Mouse (Mus musculus) adrenal gland, postnatal 14 days (tissue): Measurements from ENCODE around the gene C2cd2. TPM values are rescaled to one million over a fixed set of nuclear protein-coding genes. Genes with fewer than 3 reads are reported as not detected.
"Not testable (repeated sequence)": the region's sequence is repeated elsewhere in the genome, so short reads cannot be mapped to it uniquely, and the experiment has no call there.

Source experiments
- DNase-seq: peaks from one replicate; pipeline ENCODE4 v3.0.0; 2021; ENCODE audit warnings: mixed read lengths
- long read RNA-seq, 2 experiments: library from polyadenylated mRNA; stranded (forward); transcript quantifications; one replicate each; pipeline ENCODE4 v2.0.0; 2021
- total RNA-seq: library from RNA; stranded (reverse); gene quantifications from 2 replicates; pipeline ENCODE4 v1.2.3, GENCODE M21; 2021

Gene C2cd2
- total RNA-seq: 27.3 and 38.2 TPM in 2 replicates
- long read RNA-seq, experiment 1, full-length matches to known transcripts: 16 of 26 reads
- long read RNA-seq, experiment 1, partial matches to known transcripts: 1 of 26 reads
- long read RNA-seq, experiment 1, other reads (novel, unspliced or antisense): 9 of 26 reads
- long read RNA-seq, experiment 2, full-length matches to known transcripts: 13 of 23 reads
- long read RNA-seq, experiment 2, partial matches to known transcripts: 0 of 23 reads
- long read RNA-seq, experiment 2, other reads (novel, unspliced or antisense): 10 of 23 reads

DNA sequence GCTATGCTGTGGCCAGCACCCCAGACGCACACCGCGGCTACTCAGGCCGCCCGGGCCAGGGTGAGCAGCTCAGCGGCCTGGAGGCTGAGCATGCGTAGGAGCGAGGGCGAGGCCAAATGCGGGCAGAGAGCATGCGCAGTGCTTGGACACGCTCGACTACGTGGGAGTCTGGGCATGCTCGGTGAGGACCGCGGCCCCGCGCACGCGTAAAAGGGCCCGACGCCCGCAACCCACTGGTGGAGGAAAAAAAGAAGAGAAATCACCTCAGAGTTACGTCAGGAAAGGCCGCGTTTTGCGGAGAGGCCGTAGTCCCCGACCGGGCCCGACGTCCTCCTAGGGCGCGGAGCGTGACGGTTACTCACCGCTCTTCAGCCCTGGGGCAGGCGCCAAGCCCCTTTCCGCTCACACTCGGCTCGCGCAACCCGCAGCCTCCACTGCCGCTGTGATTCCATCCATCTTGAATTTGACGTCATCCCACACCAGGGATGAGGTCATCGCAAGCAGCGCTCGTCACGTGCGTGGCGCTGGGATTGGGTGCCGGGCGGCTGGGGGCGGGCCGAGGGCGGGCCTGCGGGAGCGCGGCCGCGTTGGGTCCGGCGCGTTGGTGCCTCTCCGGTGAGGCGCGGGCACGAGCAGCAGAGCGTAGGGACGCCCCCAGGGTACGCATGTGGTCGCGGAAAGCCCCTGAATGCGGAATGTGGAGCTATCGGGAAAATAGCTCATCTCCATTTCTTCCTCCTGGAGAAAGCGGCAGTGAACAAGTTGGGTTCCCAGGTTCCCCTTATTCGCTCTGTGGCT is at the start of gene C2cd2, which contains the start of gene Zbtb21:
C2cd2 (minus strand) TSS at position 448 of the 798 bp plus-strand sequence.
Zbtb21 (minus strand) TSS at position 472 of the 798 bp plus-strand sequence.
- peak; percentile 98 for DNase-seq

DNA sequence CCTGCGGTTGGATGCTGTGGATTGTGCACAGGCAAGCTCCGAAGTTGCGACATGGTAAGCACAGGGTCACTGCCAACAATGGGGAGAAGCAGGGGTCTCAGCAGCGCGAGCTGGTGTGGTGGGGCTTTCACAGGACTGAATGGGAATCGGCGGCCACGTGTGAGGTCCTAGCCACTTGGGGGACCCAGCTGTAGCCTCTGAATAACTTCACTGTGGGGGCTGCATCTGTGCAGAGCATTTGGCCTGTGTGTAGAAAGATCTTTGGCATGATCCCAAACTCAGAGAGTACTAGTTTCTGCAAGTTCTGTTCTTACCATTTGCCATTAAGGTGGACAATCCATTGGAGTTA is 35.0 kb upstream of the C2cd2 start:
- DNase-seq: not testable (repeated sequence)

DNA sequence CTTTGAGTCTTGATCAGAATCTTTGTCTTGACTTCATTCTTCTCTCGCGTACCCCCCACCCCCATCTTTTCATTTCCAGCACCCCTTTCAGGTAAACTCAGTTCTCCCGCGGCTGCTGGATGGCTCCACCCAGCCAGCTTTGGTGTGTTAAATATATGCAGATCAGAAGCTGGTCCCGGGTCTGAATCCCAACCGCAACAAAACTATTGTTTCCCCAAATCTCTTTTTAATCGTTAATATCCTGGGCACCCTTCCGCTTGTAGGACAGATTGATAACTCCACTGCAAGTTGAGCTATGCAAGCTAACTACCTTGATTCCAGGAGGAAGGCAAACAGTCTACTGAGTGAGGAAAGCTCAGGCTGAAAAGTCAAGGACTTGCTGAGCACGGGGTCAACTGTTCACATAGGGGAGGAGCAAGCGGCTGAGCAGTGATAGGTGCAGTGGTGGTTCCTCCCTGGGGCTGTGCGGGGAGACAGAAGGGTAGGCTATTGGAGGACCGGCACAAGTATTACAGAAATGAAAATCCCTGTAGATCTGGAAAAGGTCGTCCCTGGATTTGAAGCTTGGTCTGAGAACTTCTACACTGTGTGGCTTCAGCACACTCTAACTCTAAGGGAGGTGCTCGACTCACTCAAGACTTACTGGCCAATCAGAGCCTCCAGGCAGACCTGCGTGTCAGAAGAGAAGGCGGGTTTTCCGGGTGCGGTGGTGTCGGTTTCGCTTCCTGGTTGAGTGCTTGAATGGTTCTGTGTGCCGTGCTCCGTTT is 34.4 kb upstream of the C2cd2 start, which contains the start of gene B230307C23Rik:
B230307C23Rik (plus strand) TSS at position 700 of the 767 bp plus-strand sequence.
- DNase-seq: peak; percentile 91

DNA sequence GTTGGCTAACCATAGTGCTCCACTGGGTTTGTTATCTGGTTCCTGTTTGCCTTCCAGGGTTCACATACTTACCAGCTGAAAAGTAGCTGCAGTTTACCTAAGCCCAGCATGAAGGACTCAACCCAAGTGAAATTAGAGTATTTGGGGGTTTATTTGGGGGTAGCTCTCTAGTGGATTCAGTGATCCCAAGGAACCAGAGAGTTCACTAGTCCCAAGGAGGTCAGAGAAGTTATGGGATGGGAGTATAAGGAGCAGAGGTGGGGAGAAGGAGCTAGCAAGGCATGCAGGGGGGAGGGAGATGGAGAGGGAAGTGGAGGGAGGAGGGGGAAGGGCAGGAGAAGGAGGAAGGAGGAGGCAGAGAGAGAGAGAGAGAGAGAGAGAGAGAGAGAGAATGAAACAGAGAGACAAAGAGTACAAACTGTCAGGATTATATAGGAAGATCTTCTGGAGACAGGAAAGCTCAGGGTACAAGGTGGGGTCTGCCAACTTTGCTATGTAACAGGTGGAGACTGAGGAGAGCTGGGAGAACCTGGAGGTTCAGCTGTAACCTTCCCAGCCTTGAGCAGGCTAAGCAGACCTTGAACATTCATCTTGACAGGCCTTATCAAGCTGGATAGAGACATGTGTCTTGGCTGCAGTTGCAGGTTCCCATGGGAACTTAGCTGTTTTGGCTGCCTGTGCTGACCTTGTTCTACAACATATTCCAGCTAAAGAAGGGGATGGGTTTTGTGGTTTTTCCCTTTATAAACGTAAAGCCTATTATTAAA is 33.6 kb upstream of the C2cd2 start:
- peak; percentile 82 for DNase-seq

DNA sequence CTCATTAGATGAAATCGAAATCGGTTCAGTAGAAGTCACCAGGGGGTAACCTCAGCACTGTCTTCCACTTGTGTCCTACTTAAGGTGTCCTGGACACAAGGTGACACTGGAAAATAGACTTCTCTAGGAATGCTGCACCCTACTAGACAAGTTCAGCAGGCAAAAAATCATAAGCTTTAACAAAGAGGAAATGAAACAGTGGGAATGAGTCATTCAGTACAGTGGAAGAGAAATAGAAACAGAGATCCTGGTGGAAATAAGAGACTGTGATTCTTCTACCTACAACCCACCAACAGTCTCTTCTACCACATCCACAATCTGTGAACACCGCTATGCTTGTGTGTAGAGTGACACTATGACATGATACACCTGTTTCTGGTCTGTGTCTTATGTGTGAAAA is 30.1 kb upstream of the C2cd2 start:
- not testable (repeated sequence) for DNase-seq

DNA sequence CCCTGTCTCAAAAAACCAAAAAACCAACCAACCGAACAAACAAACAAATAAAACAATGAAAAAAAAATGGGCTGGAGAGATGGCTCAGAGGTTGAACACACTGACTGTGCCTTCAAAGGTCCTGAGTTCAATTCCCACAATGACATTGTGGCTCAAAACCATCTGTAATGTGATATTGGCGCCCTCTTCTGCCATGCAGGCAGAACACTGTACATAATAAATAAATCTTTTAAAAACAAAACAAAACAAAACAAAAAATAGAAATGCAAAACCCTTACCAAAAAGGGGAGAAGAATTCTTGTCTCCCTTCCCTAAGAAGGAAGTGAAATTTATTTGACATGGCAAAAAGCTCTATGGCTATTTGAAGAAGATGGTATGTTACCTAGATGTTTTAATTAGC is 29.1 kb upstream of the C2cd2 start:
- no peak for DNase-seq

DNA sequence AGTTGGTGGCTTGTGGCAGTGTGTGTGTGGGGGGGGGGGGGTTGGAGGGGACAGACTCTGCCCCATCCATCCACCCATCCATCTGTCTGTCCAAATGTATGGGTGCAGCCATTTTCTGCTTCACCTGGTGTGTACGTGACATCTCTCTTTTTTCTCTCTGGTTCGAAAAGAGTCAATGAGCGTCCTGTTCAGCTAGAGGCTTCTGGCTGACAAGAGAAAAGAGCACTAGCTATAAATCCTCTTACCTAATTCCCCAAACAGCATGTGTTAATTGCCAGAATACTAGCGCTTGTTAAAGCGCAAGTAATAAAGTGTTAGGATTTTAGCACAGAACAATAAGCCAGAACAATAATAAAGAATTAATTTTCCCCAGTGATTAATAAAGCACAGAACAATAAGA is 22.2 kb upstream of the C2cd2 start:
- no peak for DNase-seq

DNA sequence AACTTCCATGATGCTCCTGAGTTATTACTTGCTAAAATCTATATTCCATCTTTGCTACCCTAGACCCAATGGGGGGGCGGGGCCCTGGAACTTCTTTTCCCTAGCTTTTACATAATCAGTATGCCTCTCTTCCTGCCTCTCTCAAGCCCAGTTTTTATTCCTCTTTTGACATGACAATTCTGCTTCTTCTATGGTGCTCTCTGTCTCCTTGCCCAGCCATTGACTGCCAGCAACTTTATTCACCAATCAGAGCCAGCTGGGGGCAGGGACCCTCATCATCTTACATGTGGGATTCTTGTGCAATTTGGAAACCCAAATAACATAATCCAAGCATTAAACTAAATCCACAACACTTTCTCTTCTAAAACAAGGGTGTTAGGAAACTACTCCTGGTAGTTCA is 19.0 kb upstream of the C2cd2 start:
- no peak for DNase-seq

DNA sequence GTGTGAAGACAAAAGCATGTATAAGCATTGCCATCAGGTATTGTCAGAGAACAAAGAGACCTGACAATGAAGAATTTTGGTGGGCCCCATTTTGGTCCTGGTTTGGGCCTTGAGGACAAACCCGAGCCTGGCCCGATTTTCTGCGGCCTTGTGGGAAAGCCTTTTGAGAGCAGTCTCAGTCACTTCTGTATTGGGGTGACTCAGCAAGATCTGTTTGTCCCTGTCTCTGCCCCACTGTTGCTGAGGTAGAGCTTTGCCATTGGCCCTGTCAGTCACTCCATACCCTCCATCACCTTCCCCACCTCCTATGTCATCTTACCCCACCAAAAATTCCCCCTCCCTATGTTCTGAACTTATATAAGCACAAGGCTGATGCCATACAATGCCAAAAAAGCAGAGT is 15.3 kb upstream of the C2cd2 start:
- no peak for DNase-seq

DNA sequence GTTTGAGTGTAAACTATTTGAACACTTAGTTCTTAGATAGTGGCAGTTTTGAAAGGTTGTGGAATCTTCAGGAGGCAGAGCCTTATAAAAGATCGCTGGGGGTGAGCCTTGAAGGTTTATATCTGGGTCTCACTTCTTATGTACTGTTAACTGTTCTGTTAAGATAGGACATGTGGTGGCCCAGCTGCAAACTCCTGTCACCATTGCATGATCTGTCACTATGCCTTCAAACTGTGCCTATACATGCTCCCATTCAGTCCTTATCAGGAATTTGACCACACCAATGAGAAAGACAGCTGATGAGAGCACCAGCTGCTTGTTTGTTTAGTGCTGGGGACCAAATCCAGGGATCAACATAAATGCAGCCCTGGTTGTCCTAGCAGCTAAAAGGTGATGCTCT is 14.9 kb upstream of the C2cd2 start:
- DNase-seq: no peak

DNA sequence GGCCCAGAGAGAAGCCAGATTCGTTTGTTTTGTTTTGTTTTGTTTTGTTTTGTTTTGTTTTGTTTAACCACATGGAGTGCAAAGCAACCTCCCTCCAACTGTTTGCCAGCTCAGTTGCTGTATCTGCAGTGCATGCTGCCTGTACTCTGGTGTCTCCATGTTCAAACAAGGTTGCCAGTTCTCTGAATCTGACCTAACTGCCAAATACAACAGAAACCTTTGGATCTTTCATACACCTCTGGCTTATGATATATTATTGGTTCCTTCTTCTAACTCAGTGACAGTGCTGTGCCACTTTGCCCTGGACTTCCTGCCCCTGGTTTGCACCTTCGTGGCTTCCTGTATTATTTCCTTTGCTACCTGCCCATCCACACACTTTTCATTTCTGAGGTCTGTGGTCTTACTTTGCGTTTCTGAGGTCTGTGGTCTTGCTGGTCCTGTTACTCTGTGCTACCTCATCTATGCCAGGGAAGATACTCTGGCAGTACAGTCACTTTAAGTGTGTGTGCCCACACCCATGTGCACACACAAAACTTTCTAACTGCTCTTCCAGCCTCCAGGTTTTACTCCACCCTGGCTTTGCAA is 1.6 kb upstream of the C2cd2 start:
- DNase-seq: no peak

DNA sequence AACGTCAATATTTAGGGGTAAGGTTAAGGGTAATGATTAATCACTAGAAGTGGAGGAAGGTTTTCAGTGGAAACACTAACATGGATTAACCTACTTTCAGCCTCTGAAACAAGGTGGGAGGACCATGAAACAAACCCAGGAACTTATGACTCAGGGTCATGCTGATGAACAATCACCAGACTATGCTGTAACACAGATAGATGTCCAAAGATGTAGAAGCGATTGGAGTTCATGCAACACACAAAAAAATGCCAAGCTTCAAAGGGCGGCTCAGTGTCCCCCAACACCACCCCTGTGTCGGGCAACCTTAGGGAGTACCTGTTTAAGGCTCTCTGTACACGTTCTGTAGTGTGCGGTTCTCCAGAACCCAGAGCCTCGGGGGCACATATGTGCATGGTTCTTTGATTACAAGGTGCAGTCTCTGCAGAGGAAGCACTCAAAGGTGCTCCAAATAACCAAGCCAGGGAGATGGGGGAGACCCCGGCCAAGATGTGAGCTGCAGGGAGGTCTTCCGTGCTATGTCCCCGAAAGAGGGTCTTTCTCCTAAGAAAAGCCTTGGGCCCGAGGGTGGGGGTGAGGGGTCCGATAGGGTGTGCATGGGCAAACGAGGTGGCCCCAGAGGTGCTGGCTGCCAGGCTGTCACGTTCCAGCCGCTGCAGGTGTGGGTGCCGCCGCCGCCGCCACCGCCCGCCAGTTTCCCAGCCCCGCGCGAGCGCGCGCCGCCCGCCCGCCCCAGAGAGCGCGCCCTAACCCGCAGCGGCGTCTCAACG is 832 bp downstream of the C2cd2 start:
- DNase-seq: peak; percentile 38

DNA sequence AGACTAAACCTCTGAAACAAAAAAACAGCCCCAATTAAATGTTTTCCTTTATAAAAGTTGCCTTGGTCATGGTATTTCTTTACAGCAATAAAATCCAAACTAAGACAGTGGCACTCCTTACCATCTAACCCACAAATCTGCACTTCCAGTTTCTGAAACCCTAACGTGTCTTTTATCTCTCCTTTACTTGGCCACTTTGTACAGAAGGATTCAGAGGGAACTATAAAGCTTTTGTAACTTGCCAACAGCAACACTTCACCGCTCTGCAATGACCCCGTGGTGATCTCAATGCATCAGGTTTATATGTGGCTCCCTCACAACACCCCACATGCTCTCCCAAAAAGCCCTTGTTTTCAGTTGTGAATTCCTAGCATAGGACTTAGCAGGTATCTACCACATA is 2.0 kb downstream of the C2cd2 start:
- no peak for DNase-seq

DNA sequence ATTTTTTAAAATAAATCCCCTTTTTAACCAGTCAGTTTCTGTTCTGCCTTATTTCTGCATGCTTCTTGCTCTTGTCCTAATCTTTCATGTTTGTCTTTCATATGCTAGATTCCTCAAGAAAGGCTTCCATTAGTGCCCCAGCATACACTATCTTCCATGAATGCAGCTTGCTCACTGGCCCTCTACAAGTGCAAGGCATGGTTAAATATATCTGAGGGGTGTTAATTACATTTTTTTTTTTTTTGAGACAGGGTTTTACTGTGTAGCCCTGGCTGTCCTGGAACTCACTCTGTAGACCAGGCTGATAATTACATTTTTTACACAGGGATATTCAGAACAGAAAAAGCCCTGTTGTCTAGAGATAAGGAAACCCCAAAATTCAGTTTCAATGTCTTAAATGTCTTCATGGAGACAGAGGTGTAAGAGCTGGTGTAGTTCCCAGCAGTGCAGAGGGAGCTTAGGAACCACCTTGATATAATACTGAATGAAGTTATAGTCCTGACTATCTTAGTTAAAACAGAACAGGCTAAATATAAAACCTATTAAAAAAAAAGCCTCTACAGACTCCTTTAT is 3.9 kb downstream of the C2cd2 start:
- DNase-seq: no peak

DNA sequence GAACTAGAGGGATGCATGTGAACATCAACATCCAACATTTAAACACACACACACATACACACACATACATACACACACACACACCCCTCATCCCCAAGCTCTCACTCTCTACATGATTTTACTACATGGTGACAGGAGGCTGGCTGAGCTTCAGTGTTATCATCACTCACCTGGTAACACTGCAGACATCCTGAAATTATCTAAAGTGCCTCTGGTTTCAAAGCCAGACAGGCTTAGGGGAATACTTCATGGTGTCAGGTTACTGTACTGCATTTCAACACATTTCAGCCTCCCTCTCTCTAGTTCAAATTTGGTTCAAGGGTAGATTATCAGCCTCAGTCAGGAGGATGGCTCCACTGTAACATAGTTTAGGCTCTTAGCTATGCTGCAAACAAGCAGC is 4.8 kb downstream of the C2cd2 start:
- DNase-seq: no peak

DNA sequence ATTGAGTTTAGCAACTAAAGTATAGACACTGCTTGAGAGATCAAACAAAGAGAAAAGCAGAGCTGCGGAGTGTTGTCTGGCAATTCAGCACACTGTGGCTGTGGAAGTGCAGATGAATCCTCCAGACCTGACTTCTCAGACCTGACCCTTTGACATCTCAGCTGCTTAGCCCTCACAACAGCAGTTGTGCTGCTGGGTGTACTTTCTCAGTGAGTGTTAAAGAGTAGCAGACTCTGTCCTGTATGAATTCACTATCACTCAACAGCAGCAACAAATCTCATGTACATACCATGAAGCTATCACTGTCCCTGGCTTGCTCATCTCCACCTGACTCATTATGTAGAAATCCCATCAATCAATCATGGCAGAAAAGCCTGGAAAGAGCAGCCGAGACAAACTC is 6.4 kb downstream of the C2cd2 start:
- no peak for DNase-seq

DNA sequence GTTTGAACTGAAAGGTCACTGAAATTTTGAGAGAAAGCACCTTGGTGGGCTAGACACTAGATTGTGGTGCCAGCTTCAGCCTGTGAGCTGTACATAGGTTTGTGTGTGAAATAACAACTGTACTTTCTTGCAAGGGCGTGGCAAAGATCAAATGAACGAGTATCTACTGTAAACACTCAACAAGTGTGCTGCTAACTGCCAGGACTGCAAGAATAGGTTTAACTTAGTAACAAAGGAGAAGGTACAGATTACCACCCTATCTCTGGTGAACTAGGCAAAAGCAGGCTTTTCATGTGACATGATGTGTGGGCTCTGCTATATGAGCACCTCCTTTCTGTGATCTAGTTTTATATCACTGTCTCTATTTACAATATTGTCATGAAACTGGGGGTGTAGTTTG is 9.1 kb downstream of the C2cd2 start:
- no peak for DNase-seq

DNA sequence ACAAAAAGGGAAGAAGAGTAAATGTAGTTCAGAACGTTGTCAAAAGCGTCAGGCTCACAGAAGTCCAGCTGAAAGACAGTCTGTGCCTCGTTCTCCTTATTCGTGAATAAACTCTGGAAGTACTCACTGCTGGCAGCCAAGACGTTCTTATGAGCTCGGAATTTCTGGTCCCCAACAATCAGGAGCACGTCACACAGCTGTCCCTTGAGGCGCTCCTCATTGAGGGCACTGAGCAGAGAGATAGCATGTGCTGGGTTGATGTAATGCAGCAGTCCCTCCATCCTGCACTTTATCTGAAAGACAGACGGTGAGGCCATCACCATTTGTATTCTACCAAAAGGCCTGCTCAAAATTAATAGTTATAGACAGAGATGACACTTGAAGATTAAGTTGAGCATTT is 9.6 kb downstream of the C2cd2 start:
- DNase-seq: no peak

DNA sequence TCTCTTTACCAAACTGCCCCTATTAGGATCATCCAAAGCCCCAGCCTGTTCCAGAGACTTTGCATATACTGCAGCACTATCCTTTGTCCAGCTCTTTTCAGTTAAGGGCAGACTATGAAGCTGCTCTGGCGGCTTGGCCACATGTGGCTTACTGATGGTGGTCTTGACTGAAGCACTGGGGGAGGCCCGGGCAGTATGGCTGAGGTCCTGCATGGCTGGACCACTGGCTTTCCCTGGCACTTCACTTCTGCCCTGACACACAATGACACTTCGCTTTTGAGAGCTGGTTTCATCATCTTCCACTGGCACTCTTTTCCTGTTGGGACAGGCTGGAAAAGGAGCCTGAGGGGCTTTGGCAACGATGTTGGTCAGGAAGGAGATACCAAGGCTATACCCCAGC is 10.0 kb downstream of the C2cd2 start:
- DNase-seq: no peak

DNA sequence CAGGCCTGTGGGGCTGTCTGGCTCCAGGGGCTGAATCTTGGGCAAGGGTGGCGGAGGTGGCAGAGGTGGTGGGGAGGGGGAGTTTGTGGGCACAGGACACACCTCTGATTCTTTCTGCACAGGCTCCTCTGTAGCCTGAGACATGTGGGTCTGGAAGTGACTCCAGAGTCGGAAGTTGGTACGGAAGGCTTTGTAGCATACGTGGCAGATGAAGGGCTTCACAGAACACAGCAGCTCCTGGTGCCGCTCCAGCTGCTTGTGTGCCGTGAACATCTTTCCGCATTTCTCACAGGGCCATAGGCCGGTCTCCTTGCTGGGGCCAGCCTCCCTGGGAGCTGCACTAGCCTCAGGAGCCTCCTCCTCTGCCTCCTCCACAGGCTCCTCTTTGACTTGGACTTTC is 12.3 kb downstream of the C2cd2 start:
- no peak for DNase-seq

DNA sequence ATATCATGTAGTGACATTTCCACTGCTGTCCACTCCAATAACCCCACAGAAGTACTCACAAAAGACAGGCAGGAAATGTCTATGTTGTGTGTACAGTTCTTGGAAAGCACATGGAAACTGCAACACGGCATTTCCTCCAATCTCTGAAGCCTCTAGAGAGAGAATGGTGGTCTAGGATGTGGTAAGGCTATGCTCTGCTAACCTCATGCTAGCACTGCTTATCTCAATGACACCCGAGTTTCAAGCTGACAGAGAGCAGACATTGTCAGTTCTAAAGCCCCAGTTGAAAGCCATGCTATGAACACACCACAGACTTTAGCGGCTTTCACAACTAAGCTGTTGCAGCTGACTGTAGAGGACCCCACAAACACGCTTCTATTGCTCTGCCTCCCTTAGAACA is 13.6 kb downstream of the C2cd2 start:
- DNase-seq: no peak
